20 mouse cellular contexts compared by ENCODE assay signal in genomic region chr3:40114811-40115210, GRCm38 (mm10).
A peak's percentile ranks its signal among the peaks of the same experiment; 100 is the strongest.
DNase-seq lines count a peak whose midpoint lies in the region; ATAC-seq and TF ChIP-seq lines count a peak whose summit lies in the region.
"Had no signal": no experiment of that assay in that cellular context is flagged by ENCODE, and none has a peak within 500 bp of the region (broad histone marks: within the 10 kb centered on the region; RNA-seq: fewer than 3 reads in every experiment).

No protein-coding gene starts in this region.

- H3K4me2 ChIP-seq in lung, embryonic 16.5 days (ENCODE audit: low read depth, low read length) = no peak overlapping the region
- H3K4me2 ChIP-seq in lung, postnatal 0 days (replicated peaks; ENCODE audit: low read depth, low read length) = no peak overlapping the region
- no peak overlapping the region for H3K4me2 ChIP-seq in liver, embryonic 12.5 days
- H3K4me2 ChIP-seq: embryonic facial prominence, embryonic 15.5 days; hindbrain, embryonic 12.5 days; limb, embryonic 15.5 days; stomach, embryonic 15.5 days had no signal

- H3K36me3 ChIP-seq in lung, embryonic 16.5 days (ENCODE audit: control insufficient read depth, insufficient read depth, low read length) = no peaks in the 10 kb centered on the region
- H3K36me3 ChIP-seq in lung, postnatal 0 days (ENCODE audit: insufficient read depth, low read length) = no peaks in the 10 kb centered on the region
- no peaks in the 10 kb centered on the region for H3K36me3 ChIP-seq in liver, embryonic 12.5 days
- H3K36me3 ChIP-seq: embryonic facial prominence, embryonic 15.5 days; hindbrain, embryonic 12.5 days; limb, embryonic 15.5 days; stomach, embryonic 15.5 days had no signal

- no peak for TF ChIP-seq CTCF in gastrocnemius, adult 2 months (IDR thresholded peaks at IDR 0.05)
- no peak for TF ChIP-seq CTCF in lung, postnatal 0 days (IDR thresholded peaks at IDR 0.05)

- peak; percentile 22 for DNase-seq in gastrocnemius, adult 2 months
- DNase-seq in gastrocnemius, postnatal 14 days = no peak
- DNase-seq in lung, postnatal 0 days (ENCODE audit: low spot score) = no peak
- DNase-seq in heart, adult 8-10 months (ENCODE audit: low spot score) = peak; percentile 53
- peak; percentile 9 to 25 for DNase-seq in heart, postnatal 36 days
- DNase-seq in cerebellum, adult 11-12 months = no peak
- DNase-seq: adrenal gland, adult 8-10 months; cerebellum, postnatal 10 days; kidney, adult 2 months; kidney, postnatal 10 days; right cerebral cortex, postnatal 25 days had no signal

- H3K4me3 ChIP-seq in gastrocnemius, adult 2 months = no peak overlapping the region
- no peak overlapping the region for H3K4me3 ChIP-seq in lung, embryonic 16.5 days (ENCODE audit: low read length)
- no peak overlapping the region for H3K4me3 ChIP-seq in lung, postnatal 0 days (ENCODE audit: low read depth, low read length)
- no peak overlapping the region for H3K4me3 ChIP-seq in liver, embryonic 12.5 days
- H3K4me3 ChIP-seq: embryonic facial prominence, embryonic 15.5 days; hindbrain, embryonic 12.5 days; limb, embryonic 15.5 days; megakaryocyte, embryonic 14.5 days; stomach, embryonic 15.5 days had no signal

- H3K27ac ChIP-seq in gastrocnemius, adult 2 months = no peak overlapping the region
- H3K27ac ChIP-seq in lung, embryonic 16.5 days (ENCODE audit: low read length) = peak overlapping the region; percentile 10; the same call in 1 of the 2 replicates
- no peak overlapping the region for H3K27ac ChIP-seq in lung, postnatal 0 days (ENCODE audit: low read length)
- no peak overlapping the region for H3K27ac ChIP-seq in liver, embryonic 12.5 days
- H3K27ac ChIP-seq: embryonic facial prominence, embryonic 15.5 days; hindbrain, embryonic 12.5 days; limb, embryonic 15.5 days; stomach, embryonic 15.5 days had no signal

- H3K9me3 ChIP-seq in lung, embryonic 16.5 days (ENCODE audit: control insufficient read depth, low read length) = no peaks in the 10 kb centered on the region
- H3K9me3 ChIP-seq in lung, postnatal 0 days (ENCODE audit: low read length) = no peaks in the 10 kb centered on the region
- H3K9me3 ChIP-seq in liver, embryonic 12.5 days (replicated peaks) = no peaks in the 10 kb centered on the region
- H3K9me3 ChIP-seq: embryonic facial prominence, embryonic 15.5 days; hindbrain, embryonic 12.5 days; limb, embryonic 15.5 days; stomach, embryonic 15.5 days had no signal

- H3K4me1 ChIP-seq in lung, embryonic 16.5 days (replicated peaks; ENCODE audit: control insufficient read depth, insufficient read depth, low read length) = no peaks in the 10 kb centered on the region
- H3K4me1 ChIP-seq in lung, postnatal 0 days (ENCODE audit: insufficient read depth, low read depth, low read length) = no peaks in the 10 kb centered on the region
- H3K4me1 ChIP-seq in liver, embryonic 12.5 days = no peaks in the 10 kb centered on the region
- H3K4me1 ChIP-seq: limb, embryonic 15.5 days; megakaryocyte, embryonic 14.5 days; stomach, embryonic 15.5 days had no signal

- 56% methylated on average over 4 of the region's 4 CpGs for WGBS in lung, embryonic 16.5 days
- 42% methylated on average over 4 of the region's 4 CpGs for WGBS in lung, postnatal 0 days
- WGBS in liver, embryonic 12.5 days (ENCODE audit: insufficient replicate concordance) = 46% methylated on average over 4 of the region's 4 CpGs

- H3K9ac ChIP-seq in lung, embryonic 16.5 days (ENCODE audit: low read length) = no peak overlapping the region
- no peak overlapping the region for H3K9ac ChIP-seq in lung, postnatal 0 days (replicated peaks; ENCODE audit: low read depth)
- H3K9ac ChIP-seq in liver, embryonic 12.5 days = no peak overlapping the region
- H3K9ac ChIP-seq: embryonic facial prominence, embryonic 15.5 days; hindbrain, embryonic 12.5 days; limb, embryonic 15.5 days; stomach, embryonic 15.5 days had no signal

- no peaks in the 10 kb centered on the region for H3K27me3 ChIP-seq in lung, embryonic 16.5 days (ENCODE audit: control insufficient read depth, insufficient read depth, low read depth, low read length)
- no peaks in the 10 kb centered on the region for H3K27me3 ChIP-seq in lung, postnatal 0 days (replicated peaks; ENCODE audit: insufficient read depth, low read length)
- H3K27me3 ChIP-seq in liver, embryonic 12.5 days (replicated peaks) = no peaks in the 10 kb centered on the region
- H3K27me3 ChIP-seq: embryonic facial prominence, embryonic 15.5 days; hindbrain, embryonic 12.5 days; limb, embryonic 15.5 days; megakaryocyte, embryonic 14.5 days; stomach, embryonic 15.5 days had no signal

- TF ChIP-seq EP300 in lung, postnatal 0 days (IDR thresholded peaks at IDR 0.05) = no peak

- ATAC-seq in lung, embryonic 16.5 days (ENCODE audit: low read depth) = no peak
- no peak for ATAC-seq in lung, postnatal 0 days
- ATAC-seq in liver, embryonic 12.5 days = no peak
- ATAC-seq: inflammation-experienced regulatory T-cells, adult 6 months; midbrain, embryonic 16.5 days had no signal

- intact Hi-C loops in gastrocnemius, adult 2 months (cut with DNase I) = no loop called here
- intact Hi-C loops in gastrocnemius, postnatal 14 days (cut with DNase I; ENCODE audit: low total_unique reads) = no loop called here
- intact Hi-C loops in heart, postnatal 36 days (cut with DNase I) = no loop called here

Comparison
In these comparisons a context has a peak if more than half of its experiments do, and no peak if none do; other contexts are left out.
1. DNase-seq: peak in gastrocnemius, adult 2 months (single experiment), heart, adult 8-10 months (single experiment) and heart, postnatal 36 days (2 of 2); none in gastrocnemius, postnatal 14 days (single experiment), lung, postnatal 0 days (single experiment) and cerebellum, adult 11-12 months (single experiment).